Mouse (Mus musculus): Measurements from ENCODE around the gene Ajuba. TPM values are rescaled to one million over a fixed set of nuclear protein-coding genes. Genes with fewer than 3 reads are reported as not detected.

Ajuba gene
- polyA plus RNA-seq, 1 experiment from 2014 or later: 6.1 TPM

DNA sequence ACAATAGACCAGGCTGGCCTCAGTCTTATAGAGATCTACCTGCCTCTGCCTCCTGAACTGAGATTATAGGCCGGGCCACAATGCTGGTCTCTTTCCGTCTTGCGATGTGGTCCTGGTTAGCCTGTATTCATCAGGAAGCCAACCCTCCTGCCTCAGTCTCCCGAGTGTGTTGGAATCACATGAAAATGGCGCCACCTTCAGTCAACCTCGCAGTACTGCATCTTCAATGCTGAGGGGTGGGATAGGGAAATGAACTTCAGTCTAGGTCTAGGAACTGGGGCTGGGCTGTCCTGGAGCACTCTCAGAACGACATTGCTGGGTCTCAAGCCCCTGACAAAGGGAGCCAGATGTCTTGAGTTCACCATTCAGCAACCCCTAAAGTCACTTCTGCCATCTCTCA lies 19.7 kb upstream of the Ajuba start:
- H3K36me3 ChIP-seq (ENCODE audit: control insufficient read depth, insufficient read depth): no peaks in the 10 kb centered on the region; the same call in 1 of the 2 replicates
- peaks cover 3% of the 10 kb centered on the region for H3K4me1 ChIP-seq (ENCODE audit: control insufficient read depth, low read depth, low read length)
- no peak overlapping the region for H3K4me3 ChIP-seq (ENCODE audit: low read depth, low read length)
- WGBS (ENCODE audit: insufficient replicate concordance): 67% methylated on average over 7 of the region's 7 CpGs
- no peak overlapping the region for H3K27ac ChIP-seq (ENCODE audit: low read length)
- no peaks in the 10 kb centered on the region for H3K9me3 ChIP-seq (replicated peaks; ENCODE audit: control insufficient read depth, low read length)
- no peak overlapping the region for H3K4me2 ChIP-seq (ENCODE audit: low read depth, low read length)
- no peaks in the 10 kb centered on the region for H3K27me3 ChIP-seq (ENCODE audit: control insufficient read depth, insufficient read depth, low read depth, low read length)
- no peak overlapping the region for H3K9ac ChIP-seq (ENCODE audit: low read depth, low read length)
- no peak for ATAC-seq (ENCODE audit: low read depth)

DNA sequence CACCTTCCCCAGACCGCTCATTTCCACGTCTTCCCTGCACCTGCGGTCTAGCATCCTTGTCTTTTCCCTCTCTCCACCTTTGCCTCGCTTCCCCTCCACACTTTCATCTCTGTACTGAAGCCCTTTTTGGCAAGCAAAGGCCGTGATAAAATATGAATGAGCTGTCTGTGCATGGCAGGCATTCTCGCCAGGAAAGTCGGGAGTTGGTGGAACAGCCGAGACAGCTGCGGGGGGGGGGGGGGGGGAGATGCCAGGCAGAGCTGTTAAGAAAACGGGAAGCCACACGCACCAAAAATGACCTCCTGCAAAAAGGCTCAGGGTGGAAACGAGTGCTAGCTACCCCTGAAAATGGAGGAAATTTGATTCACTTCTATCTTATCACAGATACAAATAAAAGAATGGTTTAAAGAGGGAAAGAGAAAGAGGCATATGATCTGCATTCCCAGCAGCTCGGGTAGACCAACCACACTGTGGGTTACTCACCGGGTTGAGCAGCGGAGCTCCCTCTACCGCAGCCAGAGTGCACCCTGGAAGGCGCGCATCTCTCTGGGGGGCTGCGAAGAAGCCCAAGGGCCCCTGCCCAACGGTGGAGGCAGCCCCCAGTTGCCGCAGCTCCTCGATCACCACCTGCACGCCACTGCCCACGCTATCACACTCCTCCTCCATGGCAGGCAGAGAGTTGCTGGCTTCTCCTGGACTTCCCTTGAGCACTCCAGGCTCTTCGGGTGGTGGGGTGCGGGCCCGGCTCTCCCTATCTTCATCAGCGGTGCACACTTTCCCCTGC lies 17.5 kb upstream of the Ajuba start:
- H3K9ac ChIP-seq (ENCODE audit: low read depth, low read length): no peak overlapping the region
- no peaks in the 10 kb centered on the region for H3K9me3 ChIP-seq (replicated peaks; ENCODE audit: control insufficient read depth, low read length)
- no peak overlapping the region for H3K4me3 ChIP-seq (ENCODE audit: low read depth, low read length)
- no peaks in the 10 kb centered on the region; the same call in 1 of the 2 replicates for H3K36me3 ChIP-seq (ENCODE audit: control insufficient read depth, insufficient read depth)
- no peak overlapping the region for H3K4me2 ChIP-seq (ENCODE audit: low read depth, low read length)
- no peak for ATAC-seq (ENCODE audit: low read depth)
- no peaks in the 10 kb centered on the region for H3K27me3 ChIP-seq (ENCODE audit: control insufficient read depth, insufficient read depth, low read depth, low read length)
- no peaks in the 10 kb centered on the region for H3K4me1 ChIP-seq (ENCODE audit: control insufficient read depth, low read depth, low read length)
- WGBS (ENCODE audit: insufficient replicate concordance): 70% methylated on average over 28 of the region's 28 CpGs
- no peak overlapping the region for H3K27ac ChIP-seq (ENCODE audit: low read length)

- H3K4me2 ChIP-seq (ENCODE audit: low read depth, low read length): no peak overlapping the region
- H3K36me3 ChIP-seq (ENCODE audit: control insufficient read depth, insufficient read depth): no peaks in the 10 kb centered on the region; the same call in 1 of the 2 replicates
- H3K4me3 ChIP-seq (ENCODE audit: low read depth, low read length): no peak overlapping the region
- ATAC-seq (ENCODE audit: low read depth): no peak
- H3K4me1 ChIP-seq (ENCODE audit: control insufficient read depth, low read depth, low read length): no peaks in the 10 kb centered on the region
- H3K27ac ChIP-seq (ENCODE audit: low read length): no peak overlapping the region
- H3K9ac ChIP-seq (ENCODE audit: low read depth, low read length): no peak overlapping the region
- H3K9me3 ChIP-seq (replicated peaks; ENCODE audit: control insufficient read depth, low read length): no peaks in the 10 kb centered on the region
- no peaks in the 10 kb centered on the region for H3K27me3 ChIP-seq (ENCODE audit: control insufficient read depth, insufficient read depth, low read depth, low read length)
- 67% methylated on average over 3 of the region's 3 CpGs for WGBS (ENCODE audit: insufficient replicate concordance)
These were observed 16.7 kb upstream of the Ajuba start for GRCm38 (mm10) chr14:54594055-54594454.

DNA sequence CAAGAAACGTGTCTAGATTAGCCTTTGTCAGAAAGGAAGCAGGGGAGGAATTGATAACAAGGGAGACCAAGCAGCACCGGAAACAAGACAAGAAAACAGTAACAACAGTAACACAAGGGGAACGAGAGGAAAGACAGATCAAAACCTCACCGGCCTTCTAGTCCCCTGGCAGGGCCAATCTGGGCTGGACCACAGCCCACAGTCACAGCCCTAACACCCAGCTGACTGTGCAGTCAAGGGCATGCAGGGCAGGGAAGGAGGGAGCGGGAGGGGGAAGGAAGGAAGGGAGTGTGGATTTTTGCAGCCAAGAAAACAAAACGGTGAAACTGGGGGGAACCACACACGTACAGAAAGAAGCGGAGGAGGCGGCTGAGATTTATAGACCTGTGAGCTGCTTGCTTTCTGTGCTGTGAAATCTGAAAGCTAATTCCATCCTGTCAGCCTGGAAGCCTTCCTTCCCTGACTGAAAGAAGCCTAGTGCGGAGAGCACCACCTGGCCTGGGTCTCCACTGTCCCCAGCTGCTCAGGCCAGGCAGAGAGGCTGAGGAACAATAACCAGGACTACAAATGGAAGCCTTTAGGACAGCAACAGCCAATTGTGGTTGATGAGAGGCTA lies 15.1 kb upstream of the Ajuba start:
- 36% methylated on average over 10 of the region's 10 CpGs for WGBS (ENCODE audit: insufficient replicate concordance)

GRCm38 (mm10) chr14:54591056-54591455 lies 13.7 kb upstream of the Ajuba start:
- no peak overlapping the region for H3K4me3 ChIP-seq (ENCODE audit: low read depth, low read length)
- no peak for ATAC-seq (ENCODE audit: low read depth)
- no peak overlapping the region for H3K9ac ChIP-seq (ENCODE audit: low read depth, low read length)
- no peaks in the 10 kb centered on the region; the same call in 1 of the 2 replicates for H3K36me3 ChIP-seq (ENCODE audit: control insufficient read depth, insufficient read depth)
- H3K4me2 ChIP-seq (ENCODE audit: low read depth, low read length): no peak overlapping the region
- H3K27ac ChIP-seq (ENCODE audit: low read length): no peak overlapping the region
- H3K9me3 ChIP-seq (replicated peaks; ENCODE audit: control insufficient read depth, low read length): no peaks in the 10 kb centered on the region
- H3K4me1 ChIP-seq (ENCODE audit: control insufficient read depth, low read depth, low read length): no peaks in the 10 kb centered on the region
- no peaks in the 10 kb centered on the region for H3K27me3 ChIP-seq (ENCODE audit: control insufficient read depth, insufficient read depth, low read depth, low read length)
- WGBS (ENCODE audit: insufficient replicate concordance): 83% methylated on average over 16 of the region's 16 CpGs

More for the DNA sequence above, 15.1 kb upstream of the Ajuba start:
- no peak overlapping the region for H3K4me2 ChIP-seq (ENCODE audit: low read depth, low read length)
- no peak overlapping the region for H3K9ac ChIP-seq (ENCODE audit: low read depth, low read length)
- no peaks in the 10 kb centered on the region for H3K4me1 ChIP-seq (ENCODE audit: control insufficient read depth, low read depth, low read length)
- H3K27me3 ChIP-seq (ENCODE audit: control insufficient read depth, insufficient read depth, low read depth, low read length): no peaks in the 10 kb centered on the region
- no peaks in the 10 kb centered on the region for H3K9me3 ChIP-seq (replicated peaks; ENCODE audit: control insufficient read depth, low read length)
- no peak overlapping the region for H3K27ac ChIP-seq (ENCODE audit: low read length)
- ATAC-seq (ENCODE audit: low read depth): peak; percentile 50
- H3K4me3 ChIP-seq (ENCODE audit: low read depth, low read length): no peak overlapping the region
- H3K36me3 ChIP-seq (ENCODE audit: control insufficient read depth, insufficient read depth): no peaks in the 10 kb centered on the region; the same call in 1 of the 2 replicates

- H3K27ac ChIP-seq (ENCODE audit: low read length): no peak overlapping the region
These were observed 6.5 kb upstream of the Ajuba start for GRCm38 (mm10) chr14:54583681-54584338.

DNA sequence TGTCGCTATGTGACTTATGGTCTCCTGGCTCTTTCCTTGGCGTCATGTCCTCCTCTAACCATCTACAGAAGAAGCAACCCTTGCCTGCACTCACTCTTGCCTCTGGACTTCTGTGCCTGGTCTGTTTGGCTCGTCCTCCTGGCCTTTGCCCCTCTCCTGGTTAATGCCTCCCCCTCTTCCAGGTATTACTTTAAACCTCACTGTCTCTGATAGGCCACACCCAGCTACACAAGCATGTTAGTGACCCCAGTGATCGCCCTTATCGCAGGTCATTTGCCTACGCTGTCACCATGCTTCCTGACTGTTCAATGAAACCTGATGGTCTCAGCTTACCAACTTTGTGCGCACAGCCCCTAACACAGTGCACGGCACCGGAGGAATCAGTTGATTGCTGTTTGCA lies 5.2 kb upstream of the Ajuba start:
- Histone ChIP-seq H3K27ac (ENCODE audit: low read length) (no peak overlapping the region), H3K9ac (ENCODE audit: low read depth, low read length) (no peak overlapping the region), H3K36me3 (ENCODE audit: control insufficient read depth, insufficient read depth) (no peaks in the 10 kb centered on the region), H3K9me3 (replicated peaks; ENCODE audit: control insufficient read depth, low read length) (no peaks in the 10 kb centered on the region), H3K4me3 (ENCODE audit: low read depth, low read length) (no peak overlapping the region), H3K4me1 (ENCODE audit: control insufficient read depth, low read depth, low read length) (peaks cover 5% of the 10 kb centered on the region), H3K27me3 (ENCODE audit: control insufficient read depth, insufficient read depth, low read depth, low read length) (peaks cover 10% of the 10 kb centered on the region), H3K4me2 (ENCODE audit: low read depth, low read length) (no peak overlapping the region)
- peak; percentile 82 for ATAC-seq (ENCODE audit: low read depth)
- 68% methylated on average over 9 of the region's 9 CpGs for WGBS (ENCODE audit: insufficient replicate concordance)

More at GRCm38 (mm10) chr14:54583681-54584338, 6.5 kb upstream of the Ajuba start:
- H3K36me3 ChIP-seq (ENCODE audit: control insufficient read depth, insufficient read depth): no peaks in the 10 kb centered on the region
- H3K4me2 ChIP-seq (ENCODE audit: low read depth, low read length): no peak overlapping the region
- no peak for ATAC-seq (ENCODE audit: low read depth)
- peaks cover 5% of the 10 kb centered on the region for H3K4me1 ChIP-seq (ENCODE audit: control insufficient read depth, low read depth, low read length)
- no peak overlapping the region for H3K9ac ChIP-seq (ENCODE audit: low read depth, low read length)
- H3K4me3 ChIP-seq (ENCODE audit: low read depth, low read length): no peak overlapping the region
- WGBS (ENCODE audit: insufficient replicate concordance): 43% methylated on average over 7 of the region's 7 CpGs
- H3K27me3 ChIP-seq (ENCODE audit: control insufficient read depth, insufficient read depth, low read depth, low read length): no peaks in the 10 kb centered on the region; the same call in 1 of the 2 replicates
- no peaks in the 10 kb centered on the region for H3K9me3 ChIP-seq (replicated peaks; ENCODE audit: control insufficient read depth, low read length)

DNA sequence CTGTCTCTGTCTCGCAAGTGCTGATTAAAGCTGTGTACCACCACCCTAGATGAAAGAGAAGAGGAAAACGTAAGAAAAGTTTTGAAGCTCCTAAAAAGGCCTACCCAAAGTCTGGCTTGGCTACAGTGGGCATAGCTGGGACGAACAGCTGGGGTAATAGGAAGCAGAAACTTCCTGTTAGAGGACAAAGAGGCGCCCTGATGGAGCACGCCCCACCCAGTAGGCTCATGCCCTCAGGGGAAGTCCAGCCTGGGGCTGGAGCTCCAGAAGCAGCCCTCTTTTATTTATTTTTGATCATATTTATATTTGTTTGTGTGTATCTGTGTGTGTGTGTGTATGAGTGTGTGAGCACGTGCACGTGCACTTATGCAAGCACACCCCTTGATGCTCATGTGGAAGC lies 2.3 kb upstream of the Ajuba start:
- H3K4me2 ChIP-seq (ENCODE audit: low read depth, low read length): no peak overlapping the region
- no peaks in the 10 kb centered on the region for H3K36me3 ChIP-seq (ENCODE audit: control insufficient read depth, insufficient read depth)
- H3K27ac ChIP-seq (ENCODE audit: low read length): no peak overlapping the region
- H3K4me1 ChIP-seq (ENCODE audit: control insufficient read depth, low read depth, low read length): peaks cover 5% of the 10 kb centered on the region
- H3K9me3 ChIP-seq (replicated peaks; ENCODE audit: control insufficient read depth, low read length): no peaks in the 10 kb centered on the region
- no peak overlapping the region for H3K9ac ChIP-seq (ENCODE audit: low read depth, low read length)
- 33% methylated on average over 7 of the region's 7 CpGs for WGBS (ENCODE audit: insufficient replicate concordance)
- no peak overlapping the region for H3K4me3 ChIP-seq (ENCODE audit: low read depth, low read length)
- H3K27me3 ChIP-seq (ENCODE audit: control insufficient read depth, insufficient read depth, low read depth, low read length): peaks cover 39% of the 10 kb centered on the region
- no peak for ATAC-seq (ENCODE audit: low read depth)

DNA sequence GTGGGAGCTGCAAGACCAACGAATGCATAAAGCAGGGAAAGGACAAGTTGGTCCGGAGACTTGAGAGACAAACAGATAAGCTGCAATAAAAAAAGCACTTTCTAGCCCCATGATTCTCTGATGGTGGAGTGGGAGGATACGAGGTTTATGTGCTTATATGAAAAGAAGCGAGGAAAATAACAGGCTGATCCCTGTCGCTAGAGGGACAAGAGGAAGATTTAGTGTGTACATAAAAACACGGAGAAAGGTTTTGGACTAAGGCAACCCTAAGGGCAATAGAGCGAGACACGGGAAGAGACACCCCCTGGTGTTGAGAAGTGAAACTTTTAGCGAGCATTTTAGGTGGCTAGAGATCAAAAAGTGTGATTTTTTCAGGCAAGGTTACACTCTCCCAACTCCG lies 705 bp upstream of the Ajuba start:
- no peak for ATAC-seq (ENCODE audit: low read depth)
- Histone ChIP-seq H3K4me3 (ENCODE audit: low read depth, low read length) (peak overlapping the region; percentile 67), H3K9ac (ENCODE audit: low read depth, low read length) (peak overlapping the region; percentile 61), H3K36me3 (ENCODE audit: control insufficient read depth, insufficient read depth) (no peaks in the 10 kb centered on the region), H3K4me1 (ENCODE audit: control insufficient read depth, low read depth, low read length) (peaks cover 17% of the 10 kb centered on the region), H3K4me2 (ENCODE audit: low read depth, low read length) (peak overlapping the region; percentile 62), H3K27me3 (ENCODE audit: control insufficient read depth, insufficient read depth, low read depth, low read length) (peaks cover 54% of the 10 kb centered on the region), H3K9me3 (replicated peaks; ENCODE audit: control insufficient read depth, low read length) (no peaks in the 10 kb centered on the region), H3K27ac (ENCODE audit: low read length) (peak overlapping the region; percentile 61)
- WGBS (ENCODE audit: insufficient replicate concordance): 2% methylated on average over 10 of the region's 10 CpGs
